Mouse (Mus musculus) lung, adult 10 weeks (tissue): Measurements from ENCODE around the gene Ctnna2. TPM values are rescaled to one million over a fixed set of nuclear protein-coding genes. Genes with fewer than 3 reads are reported as not detected.

Experiments
- polyA plus RNA-seq: library from polyadenylated mRNA; stranded (reverse); fragments of 350-450 nt; fragmentation: Illumina TruSeq; extraction: RNeasy Lipid Tissue Mini Kit (QIAGEN cat#74804); gene quantifications from one replicate; pipeline ENCODE4 v1.2.3, GENCODE M21; 2014; ENCODE audit warnings: low read depth, low replicate concordance; ENCODE audit not compliant: insufficient read depth

Ctnna2 gene
- polyA plus RNA-seq: not detected

DNA sequence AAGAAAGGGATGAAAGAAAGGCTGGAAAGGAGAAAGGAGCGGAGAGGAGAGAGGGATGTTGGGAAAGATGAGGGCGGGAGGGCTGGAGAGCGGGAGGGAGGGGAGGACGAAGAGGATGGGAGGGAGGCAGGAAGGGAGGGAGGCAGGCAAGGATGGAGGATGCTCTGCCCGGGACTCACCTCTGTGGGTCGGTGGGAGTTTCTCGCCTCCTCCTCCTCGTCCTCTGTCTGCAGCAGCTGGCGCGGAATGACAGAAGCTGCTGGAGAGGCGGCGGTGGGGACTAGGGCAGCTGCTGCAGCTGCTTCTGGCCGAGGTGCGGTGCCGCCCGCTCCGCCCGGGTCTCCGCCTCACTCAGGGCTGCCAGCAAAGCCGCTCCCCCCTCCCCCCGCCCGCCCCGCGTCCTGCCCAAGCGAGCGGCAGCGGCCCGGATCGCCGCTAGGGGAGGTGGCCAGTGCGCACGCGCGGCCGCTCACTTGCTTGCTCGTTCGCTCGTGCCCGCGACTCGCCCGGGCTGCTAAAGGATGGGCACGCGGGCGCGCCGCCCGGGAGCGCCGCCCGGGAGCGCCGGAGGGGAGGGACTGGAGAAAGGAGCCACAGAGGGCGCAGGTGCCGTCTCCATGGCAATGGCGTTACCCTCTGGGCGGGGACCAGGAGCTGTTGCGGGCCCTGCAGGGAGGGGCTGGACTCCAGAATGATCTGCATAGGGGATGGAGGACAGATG is at the start of gene Ctnna2:
TSS of gene Ctnna2 (minus strand) at position 459 of the 721 bp plus-strand sequence.

DNA sequence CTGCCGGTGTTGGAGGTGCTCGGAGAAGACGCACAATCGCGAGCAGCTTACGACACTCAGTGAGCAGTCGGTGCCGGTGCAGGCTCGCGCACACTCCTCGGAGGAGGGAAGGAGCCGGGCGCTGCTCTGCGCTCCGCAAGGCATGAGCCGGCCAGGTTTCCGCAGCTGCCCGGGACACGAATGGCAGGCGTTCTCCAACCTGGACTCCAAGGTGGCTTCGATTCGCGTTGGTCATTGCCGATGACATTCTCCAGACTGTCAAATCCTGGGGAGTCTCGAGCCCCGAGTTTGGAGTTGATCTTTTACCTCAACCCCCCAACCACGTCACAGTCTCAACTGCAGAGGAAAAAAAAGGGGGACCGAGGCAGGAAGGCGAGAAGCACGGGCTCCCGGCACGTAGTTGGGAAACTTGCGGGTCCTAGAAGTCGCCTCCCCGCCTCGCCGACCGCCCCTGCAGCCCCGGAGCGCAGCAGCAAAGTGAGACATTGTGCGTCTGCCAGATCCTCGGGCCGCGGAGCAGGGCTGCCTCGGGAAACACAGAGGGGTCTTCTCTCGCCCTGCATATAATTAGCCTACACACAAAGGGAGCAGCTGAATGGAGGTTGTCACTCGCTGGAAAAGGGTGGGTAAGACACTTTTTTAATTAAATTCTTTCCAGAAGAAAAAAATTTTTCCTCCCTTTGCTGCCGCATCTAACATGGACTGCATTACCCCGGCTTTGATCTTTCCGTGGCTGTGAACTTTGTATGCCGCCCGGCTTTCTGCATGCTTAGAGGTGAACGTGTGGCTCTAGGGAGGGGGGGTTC is 736.7 kb downstream of the Ctnna2 start, which contains the start of gene Lrrtm1:
TSS of gene Lrrtm1 (plus strand) at position 89 of the 806 bp plus-strand sequence.

